Mouse (Mus musculus) MN1 (cell line): ENCODE measurements around the gene Scube3.
"Not testable (repeated sequence)": the region's sequence is repeated elsewhere in the genome, so short reads cannot be mapped to it uniquely, and the experiment has no call there.

Source experiments
- DNase-seq: peaks from one replicate; pipeline ENCODE4 v3.0.0-alpha.2; 2016; ENCODE audit warnings: low spot score

Gene Scube3

DNA sequence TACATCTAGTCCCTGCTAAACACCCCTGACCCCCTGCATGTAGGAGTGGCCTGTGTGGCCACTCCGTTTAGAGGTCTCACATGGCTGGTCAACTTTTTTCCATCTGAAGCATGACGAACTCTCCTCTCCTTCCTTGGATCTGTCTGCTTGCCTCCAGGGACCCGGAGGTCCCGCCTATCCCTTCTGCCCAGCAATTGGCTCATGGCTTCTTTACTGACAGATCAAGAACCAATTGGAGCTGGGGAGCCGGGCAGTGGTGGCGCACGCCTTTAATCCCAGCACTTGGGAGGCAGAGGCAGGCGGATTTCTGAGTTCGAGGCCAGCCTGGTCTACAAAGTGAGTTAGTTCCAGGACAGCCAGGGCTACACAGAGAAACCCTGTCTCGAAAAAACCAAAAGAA, 80.5 kb downstream of the Scube3 start:
- not testable (repeated sequence) for DNase-seq

DNA sequence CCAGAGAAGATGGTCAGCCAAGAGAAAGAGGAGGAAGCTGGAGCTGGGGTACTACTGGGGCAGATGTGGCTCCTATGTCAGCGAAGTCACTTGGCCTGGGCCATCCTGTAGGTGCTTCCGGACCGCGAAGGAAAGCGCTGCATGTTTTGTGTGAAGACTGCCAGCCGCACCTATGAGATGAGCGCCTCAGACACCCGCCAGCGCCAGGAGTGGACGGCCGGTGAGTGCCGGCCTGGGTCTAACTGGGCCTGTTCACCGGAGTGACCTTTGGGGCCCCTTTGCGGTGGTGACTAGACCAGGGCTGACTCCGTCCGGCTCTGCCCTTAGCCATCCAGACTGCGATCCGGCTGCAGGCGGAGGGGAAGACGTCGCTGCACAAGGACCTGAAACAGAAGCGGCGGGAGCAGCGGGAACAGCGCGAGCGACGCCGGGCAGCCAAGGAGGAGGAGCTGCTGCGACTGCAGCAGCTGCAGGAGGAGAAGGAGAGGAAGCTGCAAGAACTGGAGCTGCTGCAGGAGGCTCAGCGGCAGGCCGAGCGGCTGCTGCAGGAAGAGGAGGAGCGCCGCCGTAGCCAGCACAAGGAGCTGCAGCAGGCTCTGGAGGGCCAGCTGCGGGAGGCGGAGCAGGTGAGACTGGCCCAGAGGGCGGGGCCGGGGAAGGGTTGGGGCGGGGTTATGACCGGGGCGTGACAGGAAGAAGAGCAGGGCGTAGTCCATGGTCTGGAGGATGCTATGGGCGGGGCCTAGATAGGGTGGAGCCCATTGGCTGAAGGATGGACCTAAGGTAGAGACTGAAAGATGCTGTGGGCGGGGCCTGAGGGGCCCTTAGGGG, 81.8 kb downstream of the Scube3 start:
- peak; percentile 97 for DNase-seq
